Mouse (Mus musculus): Measurements from ENCODE around the gene Fam120c.
A peak's percentile ranks its signal among the peaks of the same experiment; 100 is the strongest.

Fam120c gene

GRCm38 (mm10) chrX:151520458-151521322, 176.7 kb downstream of the Fam120c start, which contains the start of gene Phf8:
Phf8 (plus strand) TSS chrX:151520672.
- peak; percentile 94 for ATAC-seq (ENCODE audit: insufficient number of reproducible peaks, low FRiP score, low TSS enrichment)
